Mouse (Mus musculus) A20 (cell line): Measurements from ENCODE around the gene Msmp.
A peak's percentile ranks its signal among the peaks of the same experiment; 100 is the strongest.

Experiments used
- DNase-seq: peaks from one replicate; pipeline ENCODE4 v3.0.0-alpha.2; 2011; ENCODE audit warnings: low read depth, low spot score

The Msmp gene

GRCm38 (mm10) chr4:43593453-43593852 lies 9.2 kb upstream of the Msmp start:
- DNase-seq: no peak

- DNase-seq: no peak
Measured at GRCm38 (mm10) chr4:43591961-43592360, 7.7 kb upstream of the Msmp start.

- DNase-seq: no peak
Measured at GRCm38 (mm10) chr4:43591543-43591942, 7.2 kb upstream of the Msmp start.

- no peak for DNase-seq
Measured at GRCm38 (mm10) chr4:43587681-43588080, 3.4 kb upstream of the Msmp start.

- DNase-seq: no peak
Measured at GRCm38 (mm10) chr4:43586411-43586810, 2.1 kb upstream of the Msmp start.

GRCm38 (mm10) chr4:43585682-43586081 lies 1.4 kb upstream of the Msmp start:
- no peak for DNase-seq

- no peak for DNase-seq
Measured at GRCm38 (mm10) chr4:43583421-43583820, 873 bp downstream of the Msmp start.

GRCm38 (mm10) chr4:43582241-43582640 lies 2.1 kb downstream of the Msmp start:
- no peak for DNase-seq

- DNase-seq: no peak
Measured at GRCm38 (mm10) chr4:43581381-43581780, 2.9 kb downstream of the Msmp start.

- no peak for DNase-seq
Measured at GRCm38 (mm10) chr4:43580721-43581120, 3.6 kb downstream of the Msmp start.

GRCm38 (mm10) chr4:43579731-43580130 lies 4.6 kb downstream of the Msmp start:
- DNase-seq: no peak

GRCm38 (mm10) chr4:43579256-43579655 lies 5.0 kb downstream of the Msmp start:
- no peak for DNase-seq

- peak; percentile 93 for DNase-seq
Measured at GRCm38 (mm10) chr4:43578376-43579204, 5.7 kb downstream of the Msmp start, which contains the start of the genes Rgp1 and Gba2. Gene Rgp1 (plus strand): TSS chr4:43578715. Gene Gba2 (minus strand): TSS chr4:43578873.

GRCm38 (mm10) chr4:43577237-43577881 lies 6.9 kb downstream of the Msmp start:
- DNase-seq: no peak

- DNase-seq: no peak
Measured at GRCm38 (mm10) chr4:43575356-43575755, 8.9 kb downstream of the Msmp start.

GRCm38 (mm10) chr4:43573561-43573960 lies 10.7 kb downstream of the Msmp start:
- DNase-seq: no peak

GRCm38 (mm10) chr4:43571395-43572045 lies 12.8 kb downstream of the Msmp start:
- no peak for DNase-seq

GRCm38 (mm10) chr4:43567140-43567539 lies 17.2 kb downstream of the Msmp start:
- no peak for DNase-seq

GRCm38 (mm10) chr4:43564231-43564630 lies 20.1 kb downstream of the Msmp start:
- DNase-seq: no peak

GRCm38 (mm10) chr4:43563601-43563875 lies 20.8 kb downstream of the Msmp start:
- DNase-seq: no peak

- no peak for DNase-seq
Measured at GRCm38 (mm10) chr4:43562769-43563600, 21.3 kb downstream of the Msmp start.
